Mouse (Mus musculus): ENCODE measurements around the gene Itpr3. TPM values are rescaled to one million over a fixed set of nuclear protein-coding genes. Genes with fewer than 3 reads are reported as not detected.
A peak's percentile ranks its signal among the peaks of the same experiment; 100 is the strongest.

The Itpr3 gene
- polyA plus RNA-seq, 1 experiment from 2014 or later = 13.0 TPM

DNA sequence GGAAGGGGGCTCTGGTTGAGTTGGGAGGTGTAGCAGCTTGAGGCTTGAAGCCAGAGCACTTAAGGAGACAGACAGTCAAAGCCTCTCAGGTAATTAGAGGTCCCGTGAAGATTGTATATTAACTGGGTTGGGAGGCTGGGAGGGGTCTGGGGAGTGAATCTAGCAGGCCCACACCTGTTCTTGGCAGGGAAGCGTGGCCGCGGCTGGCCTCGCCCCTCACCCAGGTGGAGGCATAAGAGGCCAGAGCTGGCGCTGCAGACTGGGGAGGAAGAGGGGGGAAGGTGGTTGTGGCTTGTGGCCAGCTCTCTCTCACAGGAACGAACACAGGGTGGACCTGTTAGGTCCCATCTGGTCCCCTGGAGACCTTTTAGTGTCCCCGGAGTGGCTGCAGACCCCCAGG is 3.6 kb downstream of the Itpr3 start:
- H3K4me1 ChIP-seq (replicated peaks) = peaks cover 58% of the 10 kb centered on the region

DNA sequence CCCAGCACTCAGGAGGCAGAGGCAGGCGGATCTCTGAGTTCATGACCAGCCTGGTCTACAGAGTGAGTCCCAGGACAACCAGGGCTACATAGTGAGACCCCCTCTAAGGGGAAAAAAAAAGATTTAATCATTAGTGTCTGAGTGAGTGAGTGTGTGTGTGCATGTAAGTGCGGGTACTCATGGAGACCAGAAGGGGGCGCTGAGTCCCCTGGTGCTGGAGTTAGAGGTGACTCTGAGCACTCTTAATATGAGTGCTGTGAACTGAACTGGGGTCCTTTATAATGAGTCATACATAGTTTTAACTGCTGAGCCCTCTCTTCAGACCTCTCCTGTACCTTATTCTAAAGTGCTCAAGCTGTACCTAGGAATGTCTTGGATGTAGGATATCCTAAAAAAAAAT is 4.6 kb downstream of the Itpr3 start:
- 91% methylated on average over 3 of the region's 3 CpGs for WGBS
- Histone ChIP-seq H3K27me3 (replicated peaks) (no peaks in the 10 kb centered on the region), H3K4me1 (replicated peaks) (peaks cover 64% of the 10 kb centered on the region), H3K9me3 (no peaks in the 10 kb centered on the region), H3K4me3 (replicated peaks) (no peak overlapping the region), H3K4me2 (replicated peaks) (no peak overlapping the region), H3K9ac (no peak overlapping the region), H3K36me3 (no peaks in the 10 kb centered on the region), H3K27ac (no peak overlapping the region)
- ATAC-seq = no peak

More for the DNA sequence above, 3.6 kb downstream of the Itpr3 start:
- Histone ChIP-seq H3K27me3 (replicated peaks) (no peaks in the 10 kb centered on the region), H3K9ac (peak overlapping the region; percentile 35), H3K4me2 (replicated peaks) (peak overlapping the region; percentile 97), H3K36me3 (no peaks in the 10 kb centered on the region), H3K4me3 (replicated peaks) (peak overlapping the region; percentile 9), H3K27ac (peak overlapping the region; percentile 51), H3K9me3 (no peaks in the 10 kb centered on the region)
- WGBS = 52% methylated on average over 8 of the region's 8 CpGs
- ATAC-seq = no peak

DNA sequence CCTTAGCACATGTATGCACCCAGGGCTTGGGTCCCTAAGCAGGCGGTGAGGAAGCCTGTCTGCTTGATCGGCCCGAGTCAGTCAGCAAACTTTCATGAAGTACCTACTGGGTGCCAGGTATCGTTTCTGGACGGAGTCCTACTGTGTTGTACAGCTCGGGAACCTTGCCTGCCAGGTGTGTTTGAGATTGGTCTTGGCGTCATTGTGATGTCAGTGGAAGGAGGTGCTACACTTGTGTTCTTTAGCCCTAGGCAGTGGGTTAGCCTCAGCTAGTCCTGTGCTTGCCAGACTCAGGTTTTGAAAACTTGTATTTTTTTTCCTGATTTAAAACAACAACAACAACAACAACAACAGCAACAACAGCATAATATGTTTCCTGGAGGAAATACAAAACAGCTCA is 5.6 kb downstream of the Itpr3 start:
- H3K4me1 ChIP-seq (replicated peaks) = peaks cover 68% of the 10 kb centered on the region
- H3K9me3 ChIP-seq = no peaks in the 10 kb centered on the region
- 90% methylated on average over 7 of the region's 7 CpGs for WGBS
- no peak overlapping the region for H3K4me2 ChIP-seq (replicated peaks)
- peak overlapping the region; percentile 73; the same call in 1 of the 2 replicates for H3K27ac ChIP-seq
- no peaks in the 10 kb centered on the region for H3K27me3 ChIP-seq (replicated peaks)
- no peaks in the 10 kb centered on the region for H3K36me3 ChIP-seq
- H3K4me3 ChIP-seq (replicated peaks) = no peak overlapping the region
- H3K9ac ChIP-seq = no peak overlapping the region
- no peak for ATAC-seq

DNA sequence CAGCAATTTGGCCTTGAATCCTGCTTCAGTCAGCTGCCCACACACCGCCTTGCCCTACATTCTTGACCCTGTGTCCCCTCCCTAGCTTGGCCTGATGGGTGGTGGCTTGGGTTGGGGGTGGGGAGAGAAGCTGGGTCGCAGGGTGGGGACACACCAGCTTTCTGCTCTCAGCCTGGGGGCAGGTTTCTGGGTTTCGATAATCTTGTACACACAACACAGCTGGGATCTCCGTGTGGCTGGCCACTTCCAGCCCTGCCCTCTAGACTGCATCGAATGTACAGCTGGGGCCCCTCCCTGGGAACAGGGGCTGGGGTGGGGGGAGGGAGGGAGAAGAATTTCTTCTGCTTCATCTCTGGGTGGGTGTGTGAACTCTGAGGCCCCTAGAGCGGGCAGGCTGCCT is 6.6 kb downstream of the Itpr3 start:
- peak; percentile 58 for ATAC-seq
- H3K4me3 ChIP-seq (replicated peaks) = no peak overlapping the region
- WGBS = 18% methylated on average over 6 of the region's 6 CpGs
- H3K27me3 ChIP-seq (replicated peaks) = no peaks in the 10 kb centered on the region
- no peaks in the 10 kb centered on the region for H3K36me3 ChIP-seq
- peak overlapping the region; percentile 42 for H3K4me2 ChIP-seq (replicated peaks)
- H3K9me3 ChIP-seq = no peaks in the 10 kb centered on the region
- H3K9ac ChIP-seq = peak overlapping the region; percentile 34
- H3K27ac ChIP-seq = peak overlapping the region; percentile 73
- H3K4me1 ChIP-seq (replicated peaks) = peaks cover 62% of the 10 kb centered on the region

DNA sequence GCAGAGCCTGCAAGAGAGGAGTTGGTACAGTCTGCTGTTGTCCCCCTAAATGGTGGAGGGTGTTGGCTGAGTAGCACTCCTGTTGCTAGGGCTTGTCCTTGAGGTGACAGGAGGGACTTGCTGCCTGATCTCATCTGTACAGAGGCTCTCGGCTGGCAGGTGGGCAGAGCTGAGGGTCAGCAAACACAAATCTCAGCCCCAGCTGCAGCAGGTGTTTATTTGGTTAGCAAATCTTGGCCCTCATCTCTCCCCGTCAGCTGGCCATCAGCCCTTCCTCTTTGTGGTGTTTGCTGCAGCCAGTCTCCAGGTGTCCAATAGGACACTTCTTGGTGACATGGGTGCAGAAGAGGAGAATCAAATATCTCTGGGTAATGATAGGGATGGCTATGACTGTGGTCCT is 7.1 kb downstream of the Itpr3 start:
- H3K4me2 ChIP-seq (replicated peaks) = peak overlapping the region; percentile 42
- H3K9ac ChIP-seq = peak overlapping the region; percentile 34
- H3K9me3 ChIP-seq = no peaks in the 10 kb centered on the region
- ATAC-seq = no peak
- peaks cover 58% of the 10 kb centered on the region for H3K4me1 ChIP-seq (replicated peaks)
- no peaks in the 10 kb centered on the region for H3K36me3 ChIP-seq
- no peaks in the 10 kb centered on the region for H3K27me3 ChIP-seq (replicated peaks)
- H3K27ac ChIP-seq = peak overlapping the region; percentile 73
- H3K4me3 ChIP-seq (replicated peaks) = no peak overlapping the region
- WGBS = 43% methylated on average over 2 of the region's 2 CpGs

DNA sequence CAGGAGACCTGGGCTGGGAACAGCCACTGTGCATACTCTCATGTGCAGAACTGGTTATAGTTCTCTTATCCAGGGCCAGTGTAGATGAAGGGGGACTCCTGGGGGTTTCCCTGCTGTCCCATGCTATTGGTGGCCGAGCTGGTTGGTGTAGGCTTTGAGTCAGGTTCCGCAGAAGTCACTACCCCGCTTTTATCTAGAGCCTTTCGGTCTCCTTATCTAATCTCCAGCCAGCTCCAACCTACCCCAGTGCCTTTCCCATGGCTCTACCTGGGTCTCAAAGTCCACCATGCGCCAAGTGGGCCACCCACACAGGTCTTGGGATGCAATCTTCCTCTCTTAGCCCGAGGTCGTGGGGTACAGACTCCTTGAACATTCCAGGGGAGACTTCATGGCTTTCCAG is 9.0 kb downstream of the Itpr3 start:
- Histone ChIP-seq H3K4me3 (replicated peaks) (no peak overlapping the region), H3K9me3 (no peaks in the 10 kb centered on the region), H3K4me2 (replicated peaks) (peak overlapping the region; percentile 37), H3K27ac (peak overlapping the region; percentile 80), H3K27me3 (replicated peaks) (no peaks in the 10 kb centered on the region), H3K4me1 (replicated peaks) (peaks cover 49% of the 10 kb centered on the region), H3K9ac (no peak overlapping the region), H3K36me3 (no peaks in the 10 kb centered on the region)
- peak; percentile 64 for ATAC-seq
- 57% methylated on average over 7 of the region's 7 CpGs for WGBS

DNA sequence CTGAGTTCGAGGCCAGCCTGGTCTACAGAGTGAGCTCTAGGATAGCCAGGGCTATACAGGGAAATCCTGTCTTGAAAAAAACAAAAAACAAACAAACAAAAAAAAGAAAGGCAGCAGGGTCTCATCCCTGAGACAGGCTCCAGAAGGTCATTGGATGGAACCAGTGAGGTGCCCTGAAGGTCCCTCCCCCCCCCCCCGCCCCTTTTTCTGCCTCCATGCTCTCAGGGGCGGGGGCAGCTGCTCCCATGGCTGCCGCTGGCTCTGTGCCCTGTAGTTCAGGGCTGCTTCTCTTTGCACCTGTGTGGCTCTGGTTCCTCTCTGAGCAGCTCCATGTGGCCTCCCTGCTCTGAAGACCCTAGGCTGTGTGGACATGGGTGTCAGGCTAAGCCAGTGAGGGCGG is 12.0 kb downstream of the Itpr3 start:
- Histone ChIP-seq H3K9me3 (no peaks in the 10 kb centered on the region), H3K4me2 (replicated peaks) (no peak overlapping the region), H3K27ac (0 out of 2 replicates have a peak overlapping the region, but pooled peaks have one; percentile 3), H3K4me3 (replicated peaks) (no peak overlapping the region), H3K4me1 (replicated peaks) (peaks cover 44% of the 10 kb centered on the region), H3K9ac (no peak overlapping the region), H3K36me3 (no peaks in the 10 kb centered on the region), H3K27me3 (replicated peaks) (no peaks in the 10 kb centered on the region)
- no peak for ATAC-seq
- 69% methylated on average over 5 of the region's 5 CpGs for WGBS

DNA sequence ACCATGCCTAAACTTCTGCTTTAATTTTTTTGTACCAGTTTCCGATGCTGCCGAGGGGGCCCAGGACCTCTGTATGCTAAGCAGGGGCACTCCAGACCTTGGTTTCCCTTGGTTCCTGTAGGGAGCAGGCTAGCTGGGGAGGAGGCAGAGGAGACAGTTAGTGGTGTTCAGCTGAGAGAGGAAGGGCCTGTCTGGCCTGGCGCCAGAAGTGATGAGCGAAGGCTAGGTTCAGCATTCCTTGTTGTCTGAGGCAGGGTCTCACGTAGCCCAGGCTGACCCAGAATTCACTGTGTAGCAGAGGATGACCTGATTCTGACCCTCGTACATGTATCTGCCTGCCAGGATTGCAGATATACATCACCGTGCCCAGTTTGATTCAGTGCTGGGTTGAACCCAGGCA is 13.8 kb downstream of the Itpr3 start:
- 88% methylated on average over 7 of the region's 7 CpGs for WGBS
- H3K4me2 ChIP-seq (replicated peaks) = no peak overlapping the region
- no peaks in the 10 kb centered on the region for H3K36me3 ChIP-seq
- no peak overlapping the region for H3K4me3 ChIP-seq (replicated peaks)
- H3K9me3 ChIP-seq = no peaks in the 10 kb centered on the region
- no peak overlapping the region for H3K27ac ChIP-seq
- H3K9ac ChIP-seq = no peak overlapping the region
- peaks cover 45% of the 10 kb centered on the region for H3K4me1 ChIP-seq (replicated peaks)
- no peaks in the 10 kb centered on the region for H3K27me3 ChIP-seq (replicated peaks)
- no peak for ATAC-seq

DNA sequence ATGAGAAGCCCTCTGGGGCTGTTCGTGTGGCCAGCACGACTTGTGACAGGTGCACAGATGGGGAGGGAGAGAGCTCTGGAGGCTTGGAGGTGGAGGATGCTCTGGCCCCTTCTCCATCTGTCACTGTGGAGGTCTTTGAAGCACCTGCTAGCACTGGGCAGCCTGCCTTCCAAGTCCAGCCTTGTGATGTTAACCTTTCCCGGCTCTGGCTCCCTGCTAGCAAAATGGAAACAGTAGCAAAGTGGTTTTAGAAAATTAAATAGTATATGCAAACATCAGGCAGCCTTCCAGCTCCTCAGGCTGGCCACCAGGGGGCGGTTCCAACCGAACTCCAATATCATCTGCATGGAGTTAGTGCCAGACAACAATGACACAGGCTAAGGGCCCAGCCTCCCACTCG is 14.5 kb downstream of the Itpr3 start:
- H3K4me1 ChIP-seq (replicated peaks) = peaks cover 41% of the 10 kb centered on the region
- no peak overlapping the region for H3K4me3 ChIP-seq (replicated peaks)
- no peak overlapping the region for H3K9ac ChIP-seq
- H3K27me3 ChIP-seq (replicated peaks) = no peaks in the 10 kb centered on the region
- 54% methylated on average over 6 of the region's 6 CpGs for WGBS
- no peak overlapping the region for H3K27ac ChIP-seq
- no peak overlapping the region for H3K4me2 ChIP-seq (replicated peaks)
- ATAC-seq = no peak
- no peaks in the 10 kb centered on the region for H3K36me3 ChIP-seq
- H3K9me3 ChIP-seq = no peaks in the 10 kb centered on the region

DNA sequence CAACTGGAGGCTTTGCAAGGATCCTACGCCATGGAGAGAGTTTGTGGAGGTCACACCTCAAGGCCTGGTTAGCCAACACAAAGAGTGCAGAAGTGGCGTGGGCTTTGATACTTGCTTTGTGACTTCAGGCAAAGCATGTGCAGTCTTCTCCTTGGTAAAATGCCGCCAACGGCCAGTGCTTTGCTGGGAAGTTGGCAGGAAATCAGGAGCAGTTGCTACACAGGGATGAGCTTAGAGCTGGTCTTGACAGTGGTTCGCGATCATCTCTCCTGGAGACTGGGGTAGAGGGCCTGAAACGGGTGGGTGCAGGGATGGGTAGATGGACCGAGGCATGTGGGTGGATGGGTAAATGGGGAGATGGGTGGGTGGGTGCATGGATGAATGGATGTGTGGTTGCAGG is 15.3 kb downstream of the Itpr3 start:
- H3K27ac ChIP-seq = no peak overlapping the region
- no peak overlapping the region for H3K9ac ChIP-seq
- no peaks in the 10 kb centered on the region for H3K9me3 ChIP-seq
- WGBS = 91% methylated on average over 8 of the region's 8 CpGs
- no peaks in the 10 kb centered on the region for H3K27me3 ChIP-seq (replicated peaks)
- H3K4me1 ChIP-seq (replicated peaks) = peaks cover 34% of the 10 kb centered on the region
- H3K36me3 ChIP-seq = no peaks in the 10 kb centered on the region; the same call in 1 of the 2 replicates
- no peak overlapping the region for H3K4me2 ChIP-seq (replicated peaks)
- ATAC-seq = no peak
- H3K4me3 ChIP-seq (replicated peaks) = no peak overlapping the region

DNA sequence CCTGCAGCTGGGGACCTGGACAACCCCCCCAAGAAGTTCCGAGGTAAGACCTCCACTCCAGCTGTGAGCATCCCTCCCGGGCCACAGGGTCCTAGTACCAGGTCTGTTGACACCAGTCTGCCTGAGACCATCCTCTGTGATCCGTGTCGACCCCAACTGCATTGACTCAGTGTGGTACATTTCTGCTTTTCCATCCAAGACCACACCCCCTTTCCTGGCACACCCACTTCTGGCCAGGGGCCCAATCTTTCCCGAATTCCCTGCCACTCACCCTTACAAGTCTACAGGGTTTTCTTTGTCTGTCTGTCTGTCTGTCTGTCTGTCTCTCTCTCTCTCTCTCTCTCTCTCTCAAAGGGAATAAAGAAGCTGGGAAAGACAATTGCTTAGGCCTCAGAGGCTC is 16.0 kb downstream of the Itpr3 start:
- H3K27ac ChIP-seq = no peak overlapping the region
- ATAC-seq = no peak
- no peak overlapping the region for H3K9ac ChIP-seq
- 84% methylated on average over 5 of the region's 5 CpGs for WGBS
- H3K9me3 ChIP-seq = no peaks in the 10 kb centered on the region
- H3K4me3 ChIP-seq (replicated peaks) = no peak overlapping the region
- no peaks in the 10 kb centered on the region for H3K27me3 ChIP-seq (replicated peaks)
- H3K36me3 ChIP-seq = no peaks in the 10 kb centered on the region; the same call in 1 of the 2 replicates
- H3K4me1 ChIP-seq (replicated peaks) = peaks cover 34% of the 10 kb centered on the region
- no peak overlapping the region for H3K4me2 ChIP-seq (replicated peaks)

DNA sequence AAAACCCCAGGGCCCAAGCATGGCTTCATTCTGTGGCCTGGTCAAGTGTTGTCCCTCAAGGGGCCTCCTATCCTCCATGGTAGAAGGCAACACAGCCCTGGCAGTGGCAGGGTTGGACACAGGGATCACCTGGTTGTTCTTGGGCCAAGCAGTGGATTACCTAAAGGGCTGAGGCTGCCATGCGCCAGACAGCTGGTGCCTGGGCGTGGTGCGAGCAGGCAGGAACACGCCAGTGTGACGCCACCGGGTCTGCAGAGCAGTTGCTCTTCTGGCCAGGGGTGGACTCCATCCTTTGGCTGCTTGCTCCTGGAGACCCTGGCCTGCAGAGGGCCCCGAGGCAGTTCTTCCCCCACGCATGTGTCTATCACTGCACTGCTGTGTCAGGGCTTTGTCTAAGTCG is 16.7 kb downstream of the Itpr3 start:
- Histone ChIP-seq H3K9ac (no peak overlapping the region), H3K4me2 (replicated peaks) (no peak overlapping the region), H3K27ac (peak overlapping the region; percentile 58), H3K4me3 (replicated peaks) (no peak overlapping the region), H3K27me3 (replicated peaks) (no peaks in the 10 kb centered on the region), H3K4me1 (replicated peaks) (peaks cover 34% of the 10 kb centered on the region), H3K36me3 (no peaks in the 10 kb centered on the region; the same call in 1 of the 2 replicates), H3K9me3 (no peaks in the 10 kb centered on the region)
- peak; percentile 53 for ATAC-seq
- whole genome bisulfite sequencing = 60% methylated on average over 9 of the region's 9 CpGs

DNA sequence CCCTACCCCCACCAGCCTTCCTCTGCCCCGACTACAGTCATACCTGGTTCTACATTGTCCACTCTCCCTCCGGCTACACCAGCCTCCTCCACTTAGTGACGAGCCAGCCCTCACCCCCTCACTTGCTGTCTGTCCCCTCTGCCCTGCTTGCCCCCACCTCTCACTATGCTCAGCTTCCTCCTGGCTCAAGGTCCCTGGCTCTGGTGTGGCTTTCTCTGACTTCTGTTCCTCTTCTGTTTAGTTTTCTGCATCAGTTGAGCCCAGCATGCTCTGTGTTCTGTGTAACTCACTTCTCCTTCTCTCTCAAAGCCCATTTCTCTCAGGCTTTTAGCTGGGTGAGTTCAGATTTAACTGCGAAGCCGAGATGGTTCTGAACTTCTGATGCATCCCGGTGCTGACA is 17.1 kb downstream of the Itpr3 start:
- 63% methylated on average over 6 of the region's 6 CpGs for WGBS
- ATAC-seq = 0 out of 2 replicates have a peak, but pooled peaks have one; percentile 11

More for the DNA sequence above, 17.1 kb downstream of the Itpr3 start:
- no peak overlapping the region for H3K4me2 ChIP-seq (replicated peaks)
- no peaks in the 10 kb centered on the region for H3K27me3 ChIP-seq (replicated peaks)
- H3K27ac ChIP-seq = peak overlapping the region; percentile 58
- H3K4me3 ChIP-seq (replicated peaks) = no peak overlapping the region
- peaks cover 33% of the 10 kb centered on the region for H3K4me1 ChIP-seq (replicated peaks)
- no peaks in the 10 kb centered on the region; the same call in 1 of the 2 replicates for H3K36me3 ChIP-seq
- H3K9ac ChIP-seq = 0 out of 2 replicates have a peak overlapping the region, but pooled peaks have one; percentile 3
- H3K9me3 ChIP-seq = no peaks in the 10 kb centered on the region
